Mouse (Mus musculus) E14TG2a.4 (cell line): Measurements from ENCODE around the gene Canx.

Source experiments
- H3K27me3 ChIP-seq: 2 replicates; pipeline ENCODE4 v1.6.1; 2014; ENCODE audit warnings: low read length, control low read depth; ENCODE audit not compliant: insufficient read depth
- H3K36me3 ChIP-seq: 2 replicates; pipeline ENCODE4 v1.6.1; 2014; ENCODE audit warnings: low read length, control low read depth; ENCODE audit not compliant: insufficient read depth
- H3K4me1 ChIP-seq: replicated peaks from 2 replicates; pipeline ENCODE4 v1.6.1; 2014; ENCODE audit warnings: low read depth, low read length, control low read depth
- H3K4me3 ChIP-seq: replicated peaks from 2 replicates; pipeline ENCODE4 v1.5.1; 2014; ENCODE audit warnings: mild to moderate bottlenecking, low read length
- H3K9me3 ChIP-seq: 2 replicates; pipeline ENCODE4 v1.6.1; 2014; ENCODE audit warnings: low read length, control low read depth
- CTCF ChIP-seq: conservative IDR thresholded peaks from 2 replicates; pipeline ENCODE4 v1.5.1; 2014; ENCODE audit warnings: low read length
- NANOG ChIP-seq: IDR thresholded peaks from 2 replicates; pipeline ENCODE4 v1.6.1; 2014; ENCODE audit warnings: borderline replicate concordance, low read length, mixed read lengths
- POU5F1 ChIP-seq: IDR thresholded peaks from 2 replicates; pipeline ENCODE4 v1.6.1; 2014; ENCODE audit warnings: low read length, borderline replicate concordance

The Canx gene

DNA sequence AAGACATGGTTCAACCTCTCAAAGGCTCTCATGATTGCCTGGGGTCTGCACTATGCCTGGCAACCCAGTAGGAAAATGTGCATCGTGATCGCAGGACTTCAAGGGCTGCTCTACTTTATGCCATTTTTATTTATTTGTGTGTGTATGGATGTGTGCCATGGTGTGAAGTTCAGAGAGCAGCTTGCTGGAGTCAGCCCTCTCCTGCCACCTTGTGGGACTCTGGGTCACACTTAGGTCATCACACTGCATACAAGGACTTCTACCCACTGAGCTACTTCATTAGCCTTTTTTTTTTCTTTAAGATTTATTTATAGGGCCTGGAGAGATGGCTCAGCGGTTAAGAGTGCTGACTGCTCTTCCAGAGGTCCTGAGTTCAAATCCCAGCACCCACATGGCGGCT lies 63.5 kb downstream of the Canx start:
- no peaks in the 10 kb centered on the region for H3K27me3 ChIP-seq
- H3K36me3 ChIP-seq = peaks cover 98% of the 10 kb centered on the region
- no peak overlapping the region for H3K4me3 ChIP-seq
- H3K9me3 ChIP-seq = no peaks in the 10 kb centered on the region
- peaks cover 54% of the 10 kb centered on the region for H3K4me1 ChIP-seq
- TF ChIP-seq POU5F1 (no peak), CTCF (no peak), NANOG (no peak)

DNA sequence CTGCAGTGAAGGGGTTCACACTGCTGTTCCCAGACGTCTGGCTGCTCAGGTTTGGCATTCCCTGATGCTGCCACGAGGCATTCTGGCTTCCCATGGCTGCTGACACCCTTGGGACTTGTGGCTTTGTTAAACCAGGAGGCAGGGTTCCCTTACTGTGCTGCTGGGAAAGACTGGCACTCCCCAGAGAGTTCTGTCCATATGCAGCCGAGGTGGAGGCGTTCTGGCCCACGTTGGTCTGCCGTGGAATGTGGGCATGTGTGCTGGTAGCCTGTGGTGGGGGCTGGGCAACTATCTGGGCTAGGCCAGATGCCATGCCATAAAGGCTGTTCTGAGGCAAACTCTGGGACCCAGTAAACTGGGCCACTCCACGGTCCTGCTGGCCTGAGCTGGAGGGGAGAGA lies 67.2 kb downstream of the Canx start:
- no peaks in the 10 kb centered on the region for H3K9me3 ChIP-seq
- no peak overlapping the region for H3K4me3 ChIP-seq
- TF ChIP-seq POU5F1 (no peak), CTCF (no peak), NANOG (no peak)
- H3K27me3 ChIP-seq = no peaks in the 10 kb centered on the region
- peaks cover 64% of the 10 kb centered on the region for H3K4me1 ChIP-seq
- peaks cover 81% of the 10 kb centered on the region for H3K36me3 ChIP-seq

DNA sequence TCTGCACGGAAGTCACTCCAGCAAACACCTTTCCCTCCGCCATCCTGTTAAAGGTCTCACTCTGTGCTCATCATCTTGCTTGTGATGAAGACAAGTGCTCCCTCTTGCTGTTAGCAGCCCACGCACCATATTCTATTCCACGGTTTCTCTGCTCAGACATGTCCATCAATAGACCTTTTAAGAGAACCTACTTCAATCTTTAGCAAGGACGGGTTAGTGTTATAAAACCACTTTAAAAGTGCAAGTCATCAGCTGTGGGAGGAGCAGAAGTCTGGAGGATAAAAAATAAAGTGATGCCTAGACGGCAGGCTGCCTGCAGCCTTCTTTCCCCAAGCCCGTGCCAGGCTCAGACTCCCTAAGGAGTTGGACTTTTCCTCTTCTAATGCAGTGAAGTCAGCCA lies 68.9 kb downstream of the Canx start:
- Histone ChIP-seq H3K9me3 (no peaks in the 10 kb centered on the region), H3K4me3 (no peak overlapping the region), H3K27me3 (no peaks in the 10 kb centered on the region), H3K4me1 (peaks cover 77% of the 10 kb centered on the region), H3K36me3 (peaks cover 65% of the 10 kb centered on the region)
- TF ChIP-seq NANOG = no peak
- no peak for TF ChIP-seq POU5F1
- TF ChIP-seq CTCF = no peak

DNA sequence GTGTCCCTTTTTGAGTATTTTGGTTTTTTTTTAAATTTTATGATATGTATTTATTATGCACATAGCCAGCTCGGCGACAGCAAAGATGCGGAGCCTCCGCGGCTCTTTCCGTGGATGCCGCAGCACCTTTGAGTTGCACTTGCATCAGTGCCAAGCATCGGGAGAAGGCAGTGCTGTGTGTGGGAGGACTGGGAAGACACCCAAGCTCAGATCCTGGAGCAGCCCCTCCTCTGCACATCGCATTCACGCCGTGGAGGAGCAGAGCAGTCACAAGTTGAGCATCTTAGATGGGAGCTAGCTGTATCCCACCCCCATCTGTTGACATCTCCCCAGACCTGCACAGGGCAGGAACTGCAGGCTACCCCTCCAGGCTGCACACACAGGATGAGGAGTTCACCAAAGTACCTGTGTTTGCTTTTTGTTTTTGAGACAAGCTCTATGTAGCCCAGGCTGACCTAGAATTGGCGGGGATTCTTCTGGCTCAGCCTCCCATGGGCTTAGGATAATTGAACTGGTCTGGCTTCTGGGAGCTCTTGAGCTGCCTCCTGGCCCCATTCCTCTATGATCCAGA lies 71.4 kb downstream of the Canx start:
- H3K36me3 ChIP-seq = peaks cover 40% of the 10 kb centered on the region
- H3K4me3 ChIP-seq = peak overlapping the region; percentile 57
- peaks cover 75% of the 10 kb centered on the region for H3K4me1 ChIP-seq
- H3K9me3 ChIP-seq = no peaks in the 10 kb centered on the region
- no peaks in the 10 kb centered on the region for H3K27me3 ChIP-seq
- no peak for TF ChIP-seq CTCF

DNA sequence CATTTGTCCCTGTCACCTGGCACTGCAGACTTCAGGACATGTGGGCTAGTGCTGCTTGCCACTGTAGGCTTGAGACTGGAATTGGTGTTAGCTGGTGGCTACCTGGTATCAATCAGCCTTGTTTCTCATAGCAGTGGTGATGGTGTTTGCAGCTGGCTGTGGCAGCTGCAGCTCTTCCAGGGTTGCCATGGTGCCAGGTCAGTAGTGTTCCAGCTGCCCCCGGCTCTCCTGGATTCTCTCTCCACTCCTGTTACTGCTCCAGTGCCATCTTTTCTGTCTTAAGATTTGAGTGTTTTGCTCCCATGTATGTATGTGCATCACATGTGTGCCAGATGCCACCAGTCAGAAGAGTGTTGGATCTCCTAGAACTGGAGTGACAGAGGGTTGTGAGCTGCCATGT lies 72.1 kb downstream of the Canx start:
- TF ChIP-seq NANOG (no peak), CTCF (no peak), POU5F1 (no peak)
- Histone ChIP-seq H3K27me3 (no peaks in the 10 kb centered on the region), H3K9me3 (no peaks in the 10 kb centered on the region), H3K36me3 (peaks cover 33% of the 10 kb centered on the region), H3K4me1 (peaks cover 78% of the 10 kb centered on the region), H3K4me3 (peak overlapping the region; percentile 57)

DNA sequence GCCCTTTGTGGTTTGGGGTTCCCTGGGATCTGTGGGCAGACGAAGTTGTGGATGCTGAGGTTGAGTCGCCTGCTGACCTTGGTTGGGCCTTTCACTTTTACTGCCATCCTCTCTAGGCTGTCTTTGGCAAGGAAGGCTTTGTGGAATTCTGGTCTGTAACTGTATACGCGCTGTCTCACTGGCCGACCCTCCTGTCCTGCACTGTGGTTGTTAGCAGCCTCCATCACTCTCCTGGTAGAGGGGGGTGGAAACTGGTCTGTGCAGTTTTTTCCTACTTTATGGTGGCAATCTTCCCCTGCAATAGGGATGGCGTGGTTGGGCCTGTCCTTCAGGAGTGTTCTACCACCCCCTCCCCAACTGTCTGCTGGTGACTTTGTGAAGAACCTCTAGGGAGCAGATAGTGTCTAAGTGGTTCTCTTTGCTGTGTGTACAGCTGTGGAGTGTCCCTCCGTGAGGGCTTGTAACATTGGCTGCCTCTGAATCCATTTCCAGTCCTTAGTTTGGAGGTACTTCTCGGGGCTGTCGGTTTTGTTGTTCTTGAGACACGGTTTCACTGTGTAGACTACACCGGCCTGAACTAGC lies 72.7 kb downstream of the Canx start:
- H3K4me1 ChIP-seq = peaks cover 80% of the 10 kb centered on the region
- no peaks in the 10 kb centered on the region for H3K27me3 ChIP-seq
- H3K9me3 ChIP-seq = no peaks in the 10 kb centered on the region
- peak overlapping the region; percentile 57 for H3K4me3 ChIP-seq
- TF ChIP-seq POU5F1 = no peak
- no peak for TF ChIP-seq NANOG
- no peak for TF ChIP-seq CTCF
- H3K36me3 ChIP-seq = peaks cover 27% of the 10 kb centered on the region

DNA sequence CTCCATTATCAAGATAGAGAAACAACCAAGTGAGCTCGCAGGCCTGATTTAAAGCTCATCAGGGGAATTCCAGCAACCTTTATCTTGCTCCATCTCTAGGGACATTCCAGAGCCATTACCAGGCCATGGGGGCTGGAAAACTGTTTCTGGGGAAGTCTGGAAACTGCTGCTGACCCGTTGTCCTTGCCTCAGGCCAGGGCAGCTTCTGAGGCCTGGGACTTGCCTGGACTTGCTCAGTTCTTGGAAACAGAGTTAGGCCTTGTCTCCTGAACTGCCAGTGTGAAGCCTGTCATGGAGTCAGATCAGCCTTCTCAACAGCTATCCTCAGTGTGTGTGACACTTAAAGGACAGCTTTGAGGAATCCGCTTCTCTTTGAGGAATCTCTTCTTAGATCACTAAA lies 73.3 kb downstream of the Canx start:
- TF ChIP-seq NANOG (no peak), CTCF (no peak), POU5F1 (no peak)

DNA sequence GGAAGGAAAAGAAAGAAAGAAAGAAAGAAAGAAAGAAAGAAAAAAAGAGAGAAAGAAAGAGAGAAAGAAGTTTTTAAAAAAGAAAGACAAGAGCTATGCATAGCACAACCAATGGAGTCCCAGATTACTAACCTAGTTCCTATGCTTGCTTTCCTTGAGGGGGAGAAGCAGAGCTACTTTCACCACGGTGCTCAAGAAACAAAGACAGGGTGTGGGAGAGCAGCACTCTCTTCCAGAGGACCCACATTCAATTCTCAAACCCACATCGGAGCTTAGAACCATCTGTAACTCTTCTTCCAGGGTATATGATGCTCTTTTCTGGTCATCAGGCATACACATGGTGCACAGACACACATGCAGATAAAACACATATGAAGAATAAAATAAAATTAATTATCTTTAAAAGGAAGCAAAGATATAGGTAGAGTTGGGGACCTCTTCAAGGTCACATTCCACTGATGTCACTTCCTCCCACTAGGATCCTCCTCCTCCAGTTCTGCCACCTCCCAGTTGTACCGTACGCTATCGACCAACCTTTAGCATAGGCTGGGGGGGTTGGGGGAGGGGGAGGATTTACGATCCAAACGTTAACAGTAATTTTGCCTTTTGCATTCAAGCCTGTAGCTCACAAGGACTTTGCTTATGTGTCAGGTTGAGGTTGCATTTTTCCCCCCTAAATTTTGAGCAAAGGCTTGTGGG lies 76.9 kb downstream of the Canx start:
- Histone ChIP-seq H3K4me1 (peaks cover 72% of the 10 kb centered on the region), H3K27me3 (no peaks in the 10 kb centered on the region), H3K4me3 (peak overlapping the region; percentile 8; the same call in 1 of the 2 replicates), H3K36me3 (no peaks in the 10 kb centered on the region), H3K9me3 (no peaks in the 10 kb centered on the region)
- no peak for TF ChIP-seq NANOG
- TF ChIP-seq POU5F1 = no peak
- no peak for TF ChIP-seq CTCF

More for the DNA sequence above, 73.3 kb downstream of the Canx start:
- Histone ChIP-seq H3K27me3 (no peaks in the 10 kb centered on the region), H3K9me3 (no peaks in the 10 kb centered on the region), H3K36me3 (peaks cover 21% of the 10 kb centered on the region), H3K4me1 (peaks cover 85% of the 10 kb centered on the region), H3K4me3 (peak overlapping the region; percentile 57; the same call in 1 of the 2 replicates)

DNA sequence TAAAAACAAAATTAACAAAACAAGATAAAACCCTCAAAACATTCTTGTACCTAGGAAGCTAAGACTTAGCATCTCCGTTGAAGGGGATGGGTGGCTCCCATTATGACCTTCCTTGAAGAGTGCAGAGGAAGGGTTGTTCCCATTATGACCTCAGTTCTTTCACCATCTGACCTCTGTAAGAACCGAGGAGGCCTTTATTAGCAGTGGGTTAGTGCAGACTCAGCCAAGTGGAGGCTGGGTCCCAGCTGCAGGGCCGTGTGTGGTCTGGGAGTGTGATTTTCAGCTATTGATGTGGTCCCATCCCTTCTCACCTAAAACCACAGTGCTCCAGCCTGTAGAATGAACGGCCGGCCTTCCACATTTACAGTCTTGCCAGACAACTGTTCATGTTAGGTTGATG lies 80.2 kb downstream of the Canx start:
- Histone ChIP-seq H3K4me1 (peaks cover 41% of the 10 kb centered on the region), H3K27me3 (peaks cover 4% of the 10 kb centered on the region), H3K4me3 (no peak overlapping the region), H3K36me3 (0 out of 2 replicates have a peak, but pooled peaks cover 4% of the 10 kb centered on the region), H3K9me3 (no peaks in the 10 kb centered on the region)
- TF ChIP-seq POU5F1 = no peak
- TF ChIP-seq NANOG = no peak
- TF ChIP-seq CTCF = no peak
